Mouse (Mus musculus) thymus, adult 18-20 months (tissue): ENCODE results near the gene Ube2e2.
"Not testable (repeated sequence)": the region's sequence is repeated elsewhere in the genome, so short reads cannot be mapped to it uniquely, and the experiment has no call there.

Experiments used
- DNase-seq, 2 experiments: peaks; one replicate each; pipeline ENCODE4 v3.0.0; 2022; ENCODE audit warnings: mixed read lengths in 2 of 2

The Ube2e2 gene

GRCm38 (mm10) chr14:18618603-18619002, 275.5 kb downstream of the Ube2e2 start:
- DNase-seq = no peak

- DNase-seq = no peak
These were observed 292.1 kb downstream of the Ube2e2 start for GRCm38 (mm10) chr14:18601927-18602326.

- no peak for DNase-seq
These were observed 307.6 kb downstream of the Ube2e2 start for GRCm38 (mm10) chr14:18586239-18587034.

GRCm38 (mm10) chr14:18581735-18582134, 312.3 kb downstream of the Ube2e2 start:
- DNase-seq = no peak

GRCm38 (mm10) chr14:18574756-18575155, 319.3 kb downstream of the Ube2e2 start:
- no peak for DNase-seq

GRCm38 (mm10) chr14:18574130-18574721, 319.8 kb downstream of the Ube2e2 start:
- DNase-seq = no peak

- no peak for DNase-seq
These were observed 320.6 kb downstream of the Ube2e2 start for GRCm38 (mm10) chr14:18573286-18573956.

- DNase-seq = no peak
These were observed 321.2 kb downstream of the Ube2e2 start for GRCm38 (mm10) chr14:18572852-18573251.

GRCm38 (mm10) chr14:18569615-18570014, 324.5 kb downstream of the Ube2e2 start:
- DNase-seq = no peak

- DNase-seq = not testable (repeated sequence)
These were observed 329.1 kb downstream of the Ube2e2 start for GRCm38 (mm10) chr14:18564999-18565398.

- no peak for DNase-seq
These were observed 338.8 kb downstream of the Ube2e2 start for GRCm38 (mm10) chr14:18555287-18555686.

GRCm38 (mm10) chr14:18554627-18554988, 339.5 kb downstream of the Ube2e2 start:
- DNase-seq = no peak

GRCm38 (mm10) chr14:18553987-18554626, 340.0 kb downstream of the Ube2e2 start:
- no peak for DNase-seq

GRCm38 (mm10) chr14:18547541-18547940, 346.5 kb downstream of the Ube2e2 start:
- no peak for DNase-seq

- not testable (repeated sequence) for DNase-seq
These were observed 355.0 kb downstream of the Ube2e2 start for GRCm38 (mm10) chr14:18539092-18539491.

- DNase-seq = no peak
These were observed 363.2 kb downstream of the Ube2e2 start for GRCm38 (mm10) chr14:18530899-18531298.

- DNase-seq = no peak
These were observed 363.6 kb downstream of the Ube2e2 start for GRCm38 (mm10) chr14:18530496-18530895.
